Mouse (Mus musculus) liver, adult 2 months (tissue): ENCODE data around the gene Elovl7. TPM values are rescaled to one million over a fixed set of nuclear protein-coding genes. Genes with fewer than 3 reads are reported as not detected.

Experiments
- DNase-seq: peaks from one replicate; pipeline ENCODE4 v3.0.0-alpha.2; 2011; ENCODE audit warnings: low read depth, low spot score; ENCODE audit errors: extremely low read depth
- H3K27ac ChIP-seq: fragments of 200-500 bp; replicated peaks from 2 replicates; pipeline ENCODE4 v1.5.1; 2012; ENCODE audit warnings: low read depth, mild to moderate bottlenecking, control low read depth, inconsistent platforms, low read length; ENCODE audit not compliant: insufficient read depth
- H3K27me3 ChIP-seq: fragments of 200-500 bp; 2 replicates; pipeline ENCODE4 v1.6.1; 2012; ENCODE audit warnings: mild to moderate bottlenecking, moderate library complexity, low read length, inconsistent platforms; ENCODE audit not compliant: control insufficient read depth, insufficient read depth
- H3K36me3 ChIP-seq: fragments of 200-500 bp; 2 replicates; pipeline ENCODE4 v1.6.1; 2012; ENCODE audit warnings: low read length, inconsistent platforms; ENCODE audit not compliant: control insufficient read depth, insufficient read depth
- H3K4me1 ChIP-seq: fragments of 200-500 bp; 2 replicates; pipeline ENCODE4 v1.6.1; 2011; ENCODE audit warnings: low read length; ENCODE audit not compliant: control insufficient read depth, insufficient read depth
- H3K4me3 ChIP-seq: fragments of 200-500 bp; 2 replicates; pipeline ENCODE4 v1.5.1; 2011; ENCODE audit warnings: low read depth, mild to moderate bottlenecking, control low read depth, low read length, moderate library complexity; ENCODE audit not compliant: insufficient read depth
- H3K79me2 ChIP-seq: fragments of 200-500 bp; 2 replicates; pipeline ENCODE4 v1.6.1; 2012; ENCODE audit warnings: inconsistent platforms, mild to moderate bottlenecking, low read length, moderate library complexity; ENCODE audit not compliant: control insufficient read depth, insufficient read depth
- H3K9ac ChIP-seq: fragments of 200-500 bp; 2 replicates; pipeline ENCODE4 v1.6.1; 2012; ENCODE audit warnings: low read depth, mild to moderate bottlenecking, control low read depth, inconsistent platforms, low read length
- CTCF ChIP-seq: fragments of 200-500 bp; IDR thresholded peaks from 2 replicates; pipeline ENCODE4 v1.5.1; 2011; ENCODE audit warnings: low read depth, low read length, control low read depth
- POLR2A ChIP-seq: fragments of 200-500 bp; IDR thresholded peaks from 2 replicates; pipeline ENCODE4 v1.6.1; 2011; ENCODE audit warnings: low read length, control low read depth; ENCODE audit not compliant: insufficient read depth; ENCODE audit errors: extremely low read depth
- WGBS: fragments of 180-500 bp; shearing (Covaris S2); methylation state at CpG from one replicate; pipeline ENCODE4 v1.1.7; 2018; 5-methylcytosine and 5-hydroxymethylcytosine counted together
- polyA plus RNA-seq: library from polyadenylated mRNA; depleted of rRNA; stranded (reverse); fragments of >200 nt; gene quantifications from 2 replicates; pipeline ENCODE4 v1.2.3, GENCODE M21; 2012
- total RNA-seq: library from RNA; depleted of rRNA; stranded (reverse); fragments of >200 nt; gene quantifications from 2 replicates; pipeline ENCODE4 v1.2.3, GENCODE M21; 2014

The Elovl7 gene
- total and polyA plus RNA-seq, 2 experiments: 0.05 to 0.09 TPM

- H3K4me1 ChIP-seq: no peaks in the 10 kb centered on the region
- no peaks in the 10 kb centered on the region for H3K27me3 ChIP-seq
- 70% methylated on average over 7 of the region's 7 CpGs for WGBS
- no peak overlapping the region for H3K4me3 ChIP-seq
- no peaks in the 10 kb centered on the region for H3K36me3 ChIP-seq
- H3K27ac ChIP-seq: no peak overlapping the region
- no peak overlapping the region for H3K9ac ChIP-seq
- no peaks in the 10 kb centered on the region for H3K79me2 ChIP-seq
- DNase-seq: no peak
- TF ChIP-seq POLR2A: no peak
- no peak for TF ChIP-seq CTCF
These were observed 57.4 kb downstream of the Elovl7 start for GRCm38 (mm10) chr13:108271458-108272148.

- Histone ChIP-seq H3K36me3 (no peaks in the 10 kb centered on the region), H3K79me2 (no peaks in the 10 kb centered on the region), H3K4me3 (no peak overlapping the region), H3K9ac (no peak overlapping the region), H3K27me3 (no peaks in the 10 kb centered on the region), H3K27ac (no peak overlapping the region), H3K4me1 (no peaks in the 10 kb centered on the region)
- no peak for DNase-seq
- no peak for TF ChIP-seq POLR2A
- TF ChIP-seq CTCF: no peak
- WGBS: 78% methylated on average over 8 of the region's 8 CpGs
These were observed 58.1 kb downstream of the Elovl7 start for GRCm38 (mm10) chr13:108272332-108272731.

- no peak for TF ChIP-seq CTCF
- TF ChIP-seq POLR2A: no peak
- no peaks in the 10 kb centered on the region for H3K79me2 ChIP-seq
- no peaks in the 10 kb centered on the region for H3K36me3 ChIP-seq
- H3K9ac ChIP-seq: no peak overlapping the region
- H3K4me3 ChIP-seq: no peak overlapping the region
- no peak overlapping the region for H3K27ac ChIP-seq
- 80% methylated on average over 15 of the region's 15 CpGs for WGBS
- DNase-seq: no peak
- no peaks in the 10 kb centered on the region for H3K4me1 ChIP-seq
- H3K27me3 ChIP-seq: no peaks in the 10 kb centered on the region
These were observed 58.8 kb downstream of the Elovl7 start for GRCm38 (mm10) chr13:108273034-108273433.

- no peaks in the 10 kb centered on the region for H3K27me3 ChIP-seq
- H3K79me2 ChIP-seq: no peaks in the 10 kb centered on the region
- H3K36me3 ChIP-seq: no peaks in the 10 kb centered on the region
- TF ChIP-seq CTCF (no peak), POLR2A (no peak)
- H3K9ac ChIP-seq: no peak overlapping the region
- DNase-seq: no peak
- no peak overlapping the region for H3K4me3 ChIP-seq
- H3K4me1 ChIP-seq: no peaks in the 10 kb centered on the region
- WGBS: 79% methylated on average over 5 of the region's 5 CpGs
- H3K27ac ChIP-seq: no peak overlapping the region
These were observed 59.3 kb downstream of the Elovl7 start for GRCm38 (mm10) chr13:108273456-108273855.

GRCm38 (mm10) chr13:108276561-108276960 is 62.4 kb downstream of the Elovl7 start:
- no peaks in the 10 kb centered on the region for H3K27me3 ChIP-seq
- H3K4me1 ChIP-seq: no peaks in the 10 kb centered on the region
- no peak overlapping the region for H3K9ac ChIP-seq
- no peaks in the 10 kb centered on the region for H3K36me3 ChIP-seq
- WGBS: 68% methylated on average over 1 of the region's 1 CpGs
- H3K27ac ChIP-seq: no peak overlapping the region
- H3K79me2 ChIP-seq: no peaks in the 10 kb centered on the region
- no peak overlapping the region for H3K4me3 ChIP-seq
- no peak for DNase-seq
- TF ChIP-seq CTCF (no peak), POLR2A (no peak)

- no peaks in the 10 kb centered on the region for H3K79me2 ChIP-seq
- no peak overlapping the region for H3K4me3 ChIP-seq
- DNase-seq: no peak
- no peak overlapping the region for H3K9ac ChIP-seq
- no peaks in the 10 kb centered on the region for H3K36me3 ChIP-seq
- no peaks in the 10 kb centered on the region for H3K27me3 ChIP-seq
- WGBS: 94% methylated on average over 7 of the region's 7 CpGs
- H3K4me1 ChIP-seq: no peaks in the 10 kb centered on the region
- TF ChIP-seq POLR2A (no peak), CTCF (no peak)
- H3K27ac ChIP-seq: no peak overlapping the region
These were observed 63.1 kb downstream of the Elovl7 start for GRCm38 (mm10) chr13:108277320-108277719.
